Mouse (Mus musculus): ENCODE data around the gene Rara. TPM values are rescaled to one million over a fixed set of nuclear protein-coding genes. Genes with fewer than 3 reads are reported as not detected.
A peak's percentile ranks its signal among the peaks of the same experiment; 100 is the strongest.

The Rara gene
- polyA plus RNA-seq, 1 experiment from 2014 or later, result 51.1 TPM

DNA sequence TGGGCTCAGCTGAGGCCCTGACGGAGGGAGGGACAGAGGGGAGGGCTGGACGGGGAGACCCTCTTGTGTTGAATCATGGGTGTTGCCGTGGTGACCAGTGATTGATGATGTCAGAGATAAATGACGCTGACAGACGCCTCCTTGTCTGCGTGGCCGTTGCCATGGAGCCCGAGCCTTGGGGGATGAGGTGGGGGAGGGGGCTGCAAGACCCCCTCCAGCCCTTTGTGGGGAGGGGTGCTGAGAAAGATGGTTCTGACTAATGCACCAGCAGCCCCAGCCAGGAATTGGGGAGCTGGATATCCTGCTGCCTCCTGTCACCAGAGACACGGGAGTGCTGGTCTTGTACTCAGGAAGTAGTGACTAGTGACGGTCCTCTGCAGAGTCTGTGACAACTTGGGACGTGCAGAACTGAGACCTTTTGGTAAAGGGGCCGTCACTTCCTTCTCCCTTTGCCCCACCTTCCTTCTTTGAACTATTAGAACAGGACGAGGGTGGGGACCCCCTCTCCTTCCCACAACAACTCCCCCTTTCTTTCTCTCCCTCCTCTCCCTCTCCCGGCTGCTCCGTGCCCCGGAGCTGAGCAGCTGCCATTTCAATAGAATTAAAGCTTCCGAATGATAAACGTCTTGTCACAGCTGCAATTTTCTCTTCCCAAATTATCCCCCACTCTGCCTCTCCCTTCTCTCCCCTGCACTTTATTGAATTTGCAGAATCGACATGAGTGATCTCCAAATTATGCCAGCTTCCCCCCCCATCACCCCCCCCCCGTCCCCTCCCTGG is 41.3 kb downstream of the Rara start:
- Histone ChIP-seq H3K9me3 (no peaks in the 10 kb centered on the region), H3K4me2 (replicated peaks) (peak overlapping the region; percentile 96), H3K36me3 (peaks cover 47% of the 10 kb centered on the region), H3K27me3 (replicated peaks) (no peaks in the 10 kb centered on the region), H3K4me1 (peaks cover 81% of the 10 kb centered on the region), H3K27ac (peak overlapping the region; percentile 97), H3K4me3 (peak overlapping the region; percentile 22; the same call in 1 of the 2 replicates), H3K9ac (peak overlapping the region; percentile 84)
- WGBS, result 2% methylated on average over 20 of the region's 20 CpGs
- ATAC-seq (ENCODE audit: low FRiP score, low read depth), result peak; percentile 63

DNA sequence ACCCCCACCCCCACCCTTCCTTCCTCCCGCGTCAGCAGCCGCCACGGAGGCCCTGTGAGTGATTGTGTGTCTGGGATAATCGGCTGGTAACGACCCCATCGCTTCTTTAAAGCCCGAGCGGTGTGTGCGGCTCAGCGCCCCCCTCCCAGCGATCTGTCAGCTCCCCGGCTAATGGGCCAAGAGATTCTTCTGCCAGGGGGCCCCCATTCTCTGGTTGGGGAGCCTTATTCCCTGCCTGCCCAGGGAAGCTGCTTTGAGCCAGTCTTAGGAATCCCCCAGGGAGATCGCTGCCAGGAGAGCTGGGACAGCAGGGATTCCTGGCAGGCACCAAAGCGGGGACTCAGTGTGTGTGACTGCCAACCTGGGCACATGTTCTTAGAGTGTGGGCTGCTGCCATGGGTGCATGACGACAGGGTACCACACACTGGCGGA is 41.9 kb downstream of the Rara start:
- Histone ChIP-seq H3K36me3 (peaks cover 53% of the 10 kb centered on the region), H3K27ac (peak overlapping the region; percentile 97), H3K4me2 (replicated peaks) (peak overlapping the region; percentile 96), H3K9ac (peak overlapping the region; percentile 84), H3K27me3 (replicated peaks) (no peaks in the 10 kb centered on the region), H3K4me3 (peak overlapping the region; percentile 22), H3K4me1 (peaks cover 75% of the 10 kb centered on the region), H3K9me3 (no peaks in the 10 kb centered on the region)
- WGBS, result 8% methylated on average over 17 of the region's 17 CpGs
- peak; percentile 56 for ATAC-seq (ENCODE audit: low FRiP score, low read depth)

DNA sequence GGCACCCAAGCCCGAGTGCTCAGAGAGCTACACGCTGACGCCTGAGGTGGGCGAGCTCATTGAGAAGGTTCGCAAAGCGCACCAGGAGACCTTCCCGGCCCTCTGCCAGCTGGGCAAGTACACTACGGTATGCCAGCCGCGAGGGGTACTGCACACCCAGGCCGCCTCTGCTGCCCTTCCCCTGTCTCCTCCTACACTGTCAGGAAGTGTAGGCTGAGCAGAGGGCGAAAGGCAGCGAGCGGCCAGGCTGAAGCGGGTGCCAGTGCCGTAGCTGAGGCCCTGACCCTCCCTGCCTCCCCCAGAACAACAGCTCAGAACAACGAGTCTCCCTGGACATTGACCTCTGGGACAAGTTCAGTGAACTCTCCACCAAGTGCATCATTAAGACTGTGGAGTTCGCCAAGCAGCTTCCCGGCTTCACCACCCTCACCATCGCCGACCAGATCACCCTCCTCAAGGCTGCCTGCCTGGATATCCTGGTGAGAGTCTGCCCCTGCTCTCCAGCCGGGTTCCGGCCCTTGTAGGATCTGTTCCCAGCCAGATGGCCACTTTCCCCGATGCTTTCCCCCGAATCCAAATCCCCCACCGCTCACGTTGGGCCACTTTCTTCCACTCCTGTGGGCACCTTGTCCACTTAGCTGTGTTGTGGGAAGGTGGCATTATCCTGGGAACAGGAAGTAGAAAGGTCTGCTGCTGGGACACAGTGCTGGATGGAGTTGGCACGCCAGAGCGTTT is 42.7 kb downstream of the Rara start:
- Histone ChIP-seq H3K27ac (peak overlapping the region; percentile 97), H3K4me3 (peak overlapping the region; percentile 22), H3K27me3 (replicated peaks) (no peaks in the 10 kb centered on the region), H3K4me2 (replicated peaks) (peak overlapping the region; percentile 96), H3K9ac (peak overlapping the region; percentile 84), H3K9me3 (no peaks in the 10 kb centered on the region), H3K36me3 (peaks cover 61% of the 10 kb centered on the region), H3K4me1 (peaks cover 71% of the 10 kb centered on the region)
- no peak for ATAC-seq (ENCODE audit: low FRiP score, low read depth)
- WGBS, result 41% methylated on average over 29 of the region's 29 CpGs

DNA sequence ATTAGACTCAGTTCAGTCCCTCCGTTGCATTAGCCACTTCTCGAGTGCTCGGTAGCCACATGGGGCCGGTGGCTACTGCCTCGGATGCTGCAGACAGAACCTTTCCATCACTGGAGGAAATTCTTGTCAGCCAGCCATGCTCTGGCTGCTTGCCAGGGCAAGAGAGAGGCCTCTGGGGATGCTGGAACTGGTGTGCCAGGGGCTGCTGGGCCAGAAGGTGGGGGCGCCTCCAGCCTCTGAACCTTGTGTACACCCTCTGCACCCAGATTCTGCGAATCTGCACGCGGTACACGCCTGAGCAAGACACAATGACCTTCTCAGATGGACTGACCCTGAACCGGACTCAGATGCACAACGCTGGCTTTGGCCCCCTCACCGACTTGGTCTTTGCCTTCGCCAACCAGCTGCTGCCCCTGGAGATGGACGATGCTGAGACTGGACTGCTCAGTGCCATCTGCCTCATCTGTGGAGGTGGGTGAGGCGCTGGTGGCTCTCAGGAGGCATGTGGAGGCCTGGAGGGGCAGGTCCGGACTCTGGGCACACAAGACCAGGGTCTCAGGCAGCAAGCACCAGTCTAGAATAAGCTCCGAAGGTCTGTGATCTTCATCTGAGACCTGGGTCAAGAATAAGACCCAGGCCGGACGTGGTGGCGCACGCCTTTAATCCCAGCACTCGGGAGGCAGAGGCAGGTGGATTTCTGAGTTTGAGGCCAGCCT is 43.9 kb downstream of the Rara start:
- Histone ChIP-seq H3K27me3 (replicated peaks) (no peaks in the 10 kb centered on the region), H3K4me3 (no peak overlapping the region), H3K4me1 (peaks cover 60% of the 10 kb centered on the region), H3K27ac (peak overlapping the region; percentile 97), H3K9me3 (no peaks in the 10 kb centered on the region), H3K9ac (peak overlapping the region; percentile 84; the same call in 1 of the 2 replicates), H3K36me3 (peaks cover 61% of the 10 kb centered on the region), H3K4me2 (replicated peaks) (peak overlapping the region; percentile 96)
- WGBS, result 59% methylated on average over 23 of the region's 23 CpGs
- ATAC-seq (ENCODE audit: low FRiP score, low read depth), result no peak

DNA sequence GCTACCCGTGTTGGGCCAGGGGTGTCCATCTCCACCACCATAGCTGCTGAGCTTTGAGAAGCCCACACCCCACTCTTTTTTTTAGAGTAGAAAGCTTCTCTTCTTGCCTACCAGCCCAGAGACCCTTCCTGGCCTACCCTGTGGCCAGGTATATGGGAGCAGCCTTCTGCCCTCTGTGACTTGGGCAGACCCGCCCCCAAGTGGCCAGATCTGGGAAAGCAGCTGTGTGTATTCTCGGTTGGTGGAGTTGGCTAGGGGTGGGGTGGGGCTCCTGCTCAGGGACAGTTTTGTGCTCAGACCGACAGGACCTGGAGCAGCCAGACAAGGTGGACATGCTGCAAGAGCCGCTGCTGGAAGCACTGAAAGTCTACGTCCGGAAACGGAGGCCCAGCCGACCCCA is 44.6 kb downstream of the Rara start:
- Histone ChIP-seq H3K9me3 (no peaks in the 10 kb centered on the region), H3K4me1 (peaks cover 53% of the 10 kb centered on the region), H3K36me3 (peaks cover 58% of the 10 kb centered on the region), H3K4me3 (no peak overlapping the region), H3K9ac (no peak overlapping the region), H3K4me2 (replicated peaks) (no peak overlapping the region), H3K27me3 (replicated peaks) (no peaks in the 10 kb centered on the region), H3K27ac (no peak overlapping the region)
- WGBS, result 50% methylated on average over 9 of the region's 9 CpGs
- ATAC-seq (ENCODE audit: low FRiP score, low read depth), result no peak

DNA sequence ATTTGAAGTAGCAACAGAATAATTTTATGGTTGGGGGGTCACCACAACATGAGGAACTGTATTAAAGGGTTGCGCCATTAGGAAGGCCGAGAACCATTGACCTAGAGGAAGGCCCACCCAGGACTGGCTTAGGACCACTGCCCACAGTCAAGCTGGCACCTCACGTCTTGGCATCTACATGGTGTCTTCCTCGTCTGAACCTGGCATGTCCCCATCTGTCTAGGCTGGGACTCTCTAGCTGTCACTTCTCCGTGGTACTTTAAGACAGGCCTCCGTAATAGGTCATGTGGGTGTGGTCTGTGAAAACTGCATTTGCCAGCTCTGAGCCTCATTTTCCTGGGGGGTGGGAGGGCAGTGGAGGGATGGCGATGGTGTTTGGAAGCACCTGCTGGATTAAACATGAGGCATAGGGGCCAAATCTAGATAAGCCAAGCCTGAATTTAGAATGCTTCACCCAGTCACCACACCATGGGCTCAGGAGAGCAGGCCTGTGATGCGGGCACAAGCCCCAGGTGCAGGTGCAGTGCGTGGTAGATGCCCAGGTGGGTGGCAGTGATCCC is 45.3 kb downstream of the Rara start:
- Histone ChIP-seq H3K36me3 (peaks cover 58% of the 10 kb centered on the region), H3K4me1 (peaks cover 46% of the 10 kb centered on the region), H3K9me3 (no peaks in the 10 kb centered on the region), H3K27me3 (replicated peaks) (no peaks in the 10 kb centered on the region), H3K9ac (no peak overlapping the region), H3K4me3 (no peak overlapping the region), H3K4me2 (replicated peaks) (no peak overlapping the region), H3K27ac (0 out of 2 replicates have a peak overlapping the region, but pooled peaks have one; percentile 1)
- ATAC-seq (ENCODE audit: low FRiP score, low read depth), result no peak
- WGBS, result 92% methylated on average over 9 of the region's 9 CpGs

DNA sequence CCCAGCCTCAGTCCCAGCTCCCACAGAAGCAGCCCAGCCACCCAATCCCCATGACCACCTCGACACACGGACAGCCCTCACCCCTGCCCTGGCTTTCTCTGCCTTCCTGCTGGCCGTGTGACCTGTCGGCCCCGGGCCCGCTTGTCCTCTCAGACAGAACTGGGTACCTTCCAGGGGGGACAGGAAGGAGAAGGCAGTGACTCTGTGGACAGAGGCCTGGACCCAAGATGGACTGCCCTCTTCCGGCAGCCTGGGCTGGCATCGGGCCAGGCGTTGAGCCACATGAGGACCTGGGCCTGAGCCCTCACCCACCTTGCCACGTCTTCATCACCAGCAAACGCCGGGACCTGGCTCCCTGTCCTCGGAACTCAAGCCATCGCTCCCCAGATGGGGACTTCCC is 46.0 kb downstream of the Rara start:
- Histone ChIP-seq H3K27ac (no peak overlapping the region), H3K4me1 (peaks cover 40% of the 10 kb centered on the region), H3K27me3 (replicated peaks) (no peaks in the 10 kb centered on the region), H3K4me3 (no peak overlapping the region), H3K4me2 (replicated peaks) (no peak overlapping the region), H3K9ac (no peak overlapping the region), H3K36me3 (peaks cover 54% of the 10 kb centered on the region), H3K9me3 (no peaks in the 10 kb centered on the region)
- 90% methylated on average over 14 of the region's 14 CpGs for WGBS
- ATAC-seq (ENCODE audit: low FRiP score, low read depth), result no peak

DNA sequence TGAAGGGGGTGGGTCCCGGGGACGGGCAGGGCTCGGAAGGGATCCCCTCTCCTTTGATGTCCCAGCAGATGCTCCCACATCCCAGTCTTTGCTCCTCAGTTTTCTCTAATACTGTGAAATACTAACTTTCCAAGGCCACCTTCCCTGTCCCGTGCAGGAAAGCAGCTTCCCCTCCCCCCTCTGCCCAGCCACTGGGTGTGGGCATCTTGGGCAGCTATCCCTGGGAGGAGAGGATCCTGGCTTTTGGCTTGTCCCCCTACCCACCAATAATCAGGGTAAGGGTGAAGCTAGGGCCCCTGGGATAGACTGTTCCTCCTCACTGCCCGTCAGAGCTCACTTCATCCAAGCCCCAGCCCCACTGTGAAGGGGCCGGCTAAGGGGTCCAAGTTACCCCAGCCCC is 46.6 kb downstream of the Rara start:
- 82% methylated on average over 6 of the region's 6 CpGs for WGBS
- no peak overlapping the region for H3K9ac ChIP-seq
- no peak overlapping the region for H3K4me3 ChIP-seq
- no peaks in the 10 kb centered on the region for H3K9me3 ChIP-seq
- peaks cover 54% of the 10 kb centered on the region for H3K36me3 ChIP-seq
- H3K27ac ChIP-seq, result no peak overlapping the region
- H3K4me1 ChIP-seq, result peaks cover 38% of the 10 kb centered on the region
- H3K27me3 ChIP-seq (replicated peaks), result no peaks in the 10 kb centered on the region
- H3K4me2 ChIP-seq (replicated peaks), result no peak overlapping the region
- ATAC-seq (ENCODE audit: low FRiP score, low read depth), result no peak

DNA sequence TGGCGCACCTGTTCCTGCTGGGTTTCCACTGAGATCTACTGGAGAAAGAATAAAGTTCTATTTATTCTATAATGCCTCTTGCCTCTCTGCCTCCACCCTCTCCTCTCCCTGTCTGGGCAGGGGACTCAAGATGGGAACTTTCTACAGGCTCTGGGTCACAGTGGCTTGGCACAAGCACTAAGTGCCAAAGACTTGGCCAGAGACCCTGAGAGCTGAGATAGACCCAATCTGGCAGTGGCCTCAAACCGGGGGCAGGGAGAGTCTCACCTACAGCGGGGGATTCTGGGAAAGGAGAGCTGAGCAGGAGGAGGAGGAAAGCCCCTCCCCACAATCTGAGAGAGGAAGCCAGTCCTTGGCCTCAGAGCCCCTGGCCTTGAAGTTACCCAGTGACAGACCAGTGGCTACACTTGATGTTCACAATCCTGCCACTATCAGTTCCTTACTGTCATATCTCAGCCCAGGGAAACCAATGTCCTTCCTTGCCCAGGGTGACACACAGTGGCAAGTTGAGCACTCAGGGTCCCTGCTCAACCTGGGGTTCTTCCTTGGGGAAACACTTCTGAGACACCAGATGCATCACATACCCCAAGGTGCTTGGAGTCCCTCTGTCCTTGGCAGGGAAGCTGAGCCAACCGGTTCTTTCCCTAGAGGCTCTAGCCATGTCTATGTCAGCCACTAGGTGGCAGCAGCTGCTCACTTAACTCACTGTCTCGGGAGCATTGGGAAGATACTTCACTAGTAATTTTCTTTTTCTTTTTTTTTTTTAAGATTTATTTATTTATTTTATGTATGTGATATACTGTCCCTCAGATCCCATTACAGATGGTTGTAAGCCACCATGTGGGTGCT is 47.5 kb downstream of the Rara start:
- Histone ChIP-seq H3K27ac (0 out of 2 replicates have a peak overlapping the region, but pooled peaks have one; percentile 15), H3K4me1 (peaks cover 30% of the 10 kb centered on the region), H3K36me3 (peaks cover 50% of the 10 kb centered on the region)

DNA sequence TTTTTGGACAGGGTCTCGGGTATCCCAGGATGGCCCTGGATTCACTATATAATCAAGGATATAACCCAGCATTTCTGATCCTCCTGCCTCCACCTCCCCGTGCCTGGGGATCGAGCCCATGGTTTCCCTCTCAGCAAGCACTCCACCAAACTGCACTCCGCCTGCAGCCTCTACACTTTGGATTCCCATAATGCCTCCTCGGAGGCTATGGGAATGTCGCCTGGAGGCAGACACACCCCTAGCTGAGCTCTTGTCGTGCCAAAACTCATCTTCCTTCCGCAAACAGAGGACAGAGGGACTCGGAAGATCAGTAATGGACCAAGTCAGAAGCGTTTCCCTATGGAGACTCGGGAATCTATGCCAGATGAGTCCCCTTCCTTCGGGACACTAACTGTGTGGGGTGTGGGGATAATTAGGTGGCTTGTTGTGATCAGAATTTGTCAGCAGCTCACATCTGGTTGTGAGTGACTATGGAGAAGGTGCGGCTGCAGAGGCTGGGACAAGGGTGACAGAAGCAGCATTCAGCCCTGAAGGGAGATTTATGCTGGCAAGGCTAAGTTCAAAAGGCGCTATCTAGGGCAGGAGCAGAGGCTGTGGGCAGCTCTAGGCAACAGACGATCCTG is 51.0 kb downstream of the Rara start:
- Histone ChIP-seq H3K4me2 (replicated peaks) (no peak overlapping the region), H3K4me3 (no peak overlapping the region), H3K27ac (no peak overlapping the region), H3K9ac (no peak overlapping the region), H3K4me1 (peaks cover 39% of the 10 kb centered on the region), H3K27me3 (replicated peaks) (0 out of 2 replicates have a peak, but pooled peaks cover 8% of the 10 kb centered on the region), H3K36me3 (peaks cover 17% of the 10 kb centered on the region), H3K9me3 (no peaks in the 10 kb centered on the region)
- no peak for ATAC-seq (ENCODE audit: low FRiP score, low read depth)
- WGBS, result 48% methylated on average over 15 of the region's 15 CpGs

More for the DNA sequence above, 47.5 kb downstream of the Rara start:
- no peak overlapping the region for H3K4me3 ChIP-seq
- no peak for ATAC-seq (ENCODE audit: low FRiP score, low read depth)
- WGBS, result 45% methylated on average over 5 of the region's 5 CpGs
- H3K27me3 ChIP-seq (replicated peaks), result no peaks in the 10 kb centered on the region
- H3K4me2 ChIP-seq (replicated peaks), result no peak overlapping the region
- H3K9me3 ChIP-seq, result no peaks in the 10 kb centered on the region
- no peak overlapping the region for H3K9ac ChIP-seq

DNA sequence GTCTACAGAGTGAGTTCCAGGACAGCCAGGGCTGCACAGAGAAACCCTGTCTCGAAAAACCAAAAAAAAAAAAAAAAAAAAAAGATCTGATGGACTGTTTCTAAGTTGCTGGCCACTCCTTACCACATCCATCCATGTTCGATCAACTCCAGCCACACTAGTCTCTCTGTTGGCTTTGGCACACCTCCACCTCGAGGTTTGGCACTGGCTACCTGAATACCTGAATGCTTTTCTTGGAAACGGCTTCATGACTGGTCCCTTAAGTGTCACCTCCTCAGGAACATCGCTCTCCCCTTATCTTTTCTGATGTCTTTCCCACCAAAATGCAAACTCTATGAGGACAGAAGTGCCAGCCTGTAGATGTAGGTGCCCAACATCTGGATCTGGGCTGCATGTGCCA is 51.7 kb downstream of the Rara start:
- H3K4me1 ChIP-seq, result peaks cover 40% of the 10 kb centered on the region
- peaks cover 10% of the 10 kb centered on the region for H3K36me3 ChIP-seq
- H3K9me3 ChIP-seq, result no peaks in the 10 kb centered on the region
- H3K27me3 ChIP-seq (replicated peaks), result 0 out of 2 replicates have a peak, but pooled peaks cover 11% of the 10 kb centered on the region
- H3K4me2 ChIP-seq (replicated peaks), result no peak overlapping the region
- WGBS, result 76% methylated on average over 5 of the region's 5 CpGs
- H3K4me3 ChIP-seq, result no peak overlapping the region
- H3K27ac ChIP-seq, result no peak overlapping the region
- H3K9ac ChIP-seq, result no peak overlapping the region
- no peak for ATAC-seq (ENCODE audit: low FRiP score, low read depth)
